Mouse (Mus musculus) lung, postnatal 10 days (tissue): ENCODE measurements around the gene Zranb3.
"Not testable (repeated sequence)": the region's sequence is repeated elsewhere in the genome, so short reads cannot be mapped to it uniquely, and the experiment has no call there.

Experiments
- DNase-seq: peaks from one replicate; pipeline ENCODE4 v3.0.0; 2021

The Zranb3 gene

DNA sequence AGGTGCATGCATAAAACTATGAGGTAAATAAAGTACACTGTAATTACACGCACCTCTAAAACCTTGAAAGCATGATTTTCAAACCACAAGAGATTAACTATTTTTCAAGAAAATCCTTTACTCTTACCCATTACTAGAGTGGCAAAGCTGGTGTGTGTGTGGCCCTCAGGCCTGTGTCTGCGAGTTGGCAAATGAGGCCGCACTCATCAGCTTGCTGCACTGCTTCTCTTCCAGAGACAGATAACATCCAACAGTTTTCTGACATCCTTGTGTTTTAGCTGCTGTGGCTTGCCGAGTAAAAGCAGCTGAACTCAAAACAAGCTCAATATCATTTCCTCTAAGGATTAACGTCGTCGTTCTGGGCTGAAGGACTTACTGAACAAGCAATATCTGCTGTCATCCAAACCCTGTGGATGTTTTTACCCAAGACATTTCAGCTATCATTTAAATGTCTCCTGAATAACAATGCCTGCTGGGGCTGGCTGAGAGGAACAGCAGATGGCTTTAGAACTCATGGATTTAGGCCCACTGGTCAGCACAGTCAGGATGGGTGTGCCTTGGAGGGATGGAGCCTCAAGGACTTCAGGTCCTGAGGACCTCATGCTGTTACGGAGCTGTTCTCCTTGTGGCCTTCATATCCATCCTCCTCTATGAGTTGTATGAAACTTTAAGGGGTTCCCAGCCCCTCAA lies 42.0 kb downstream of the Zranb3 start:
- DNase-seq, result no peak

DNA sequence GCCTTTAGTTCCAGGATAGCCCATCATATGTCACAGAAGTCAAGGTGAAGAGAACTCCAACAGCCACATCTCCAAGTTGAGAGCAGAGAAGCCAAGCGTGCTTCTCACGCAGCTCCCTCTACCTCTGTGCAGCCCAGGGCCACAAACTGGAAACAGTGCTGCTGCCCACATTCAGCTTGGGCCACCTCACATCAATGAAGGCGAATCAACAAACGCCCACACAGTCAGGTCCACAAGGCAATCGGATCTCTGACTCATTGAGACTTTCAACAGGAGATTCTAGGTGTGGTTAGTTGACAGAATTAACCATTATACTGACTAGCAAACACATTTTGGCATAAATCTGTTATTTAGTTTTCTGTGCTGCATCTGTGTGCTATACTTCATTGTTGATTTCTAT lies 44.2 kb downstream of the Zranb3 start:
- no peak for DNase-seq

DNA sequence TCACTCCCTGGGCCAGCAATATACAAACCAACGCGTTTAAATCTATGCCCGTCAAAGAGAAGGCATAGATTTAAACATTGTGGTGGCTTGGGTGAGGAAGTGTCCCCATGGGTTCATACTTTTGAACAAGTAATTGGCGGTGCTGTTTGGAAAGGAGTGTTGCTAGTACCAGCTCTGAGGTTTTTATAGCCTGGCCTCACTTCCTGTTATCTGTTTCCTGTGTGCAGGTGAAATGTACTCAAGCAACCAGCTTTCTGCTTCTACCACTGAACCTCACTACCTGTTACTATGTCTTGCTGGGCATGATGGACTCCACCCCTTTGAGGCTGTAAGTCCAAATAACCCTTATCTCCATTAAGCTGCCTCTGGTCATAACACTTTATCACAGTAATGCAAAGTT lies 45.6 kb downstream of the Zranb3 start:
- DNase-seq, result no peak

DNA sequence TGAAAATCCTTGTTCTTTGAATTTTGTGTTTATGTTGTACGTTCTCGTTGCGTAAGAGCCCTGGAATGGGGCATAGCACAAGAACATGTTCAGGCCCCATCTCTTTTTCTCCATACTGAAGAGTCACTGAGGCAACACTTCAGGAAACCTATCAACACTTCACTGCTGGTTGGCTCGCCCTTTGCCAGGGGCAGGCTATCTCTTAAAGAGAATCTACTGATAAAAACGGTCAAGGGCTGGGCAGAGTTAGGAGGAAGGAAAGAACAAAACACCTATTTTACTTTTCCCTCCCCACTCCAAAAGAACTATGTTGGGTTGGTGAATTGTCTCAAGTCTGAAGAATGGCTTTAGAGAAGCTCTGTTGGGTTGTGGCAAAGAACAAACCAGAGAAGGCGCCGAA lies 55.9 kb downstream of the Zranb3 start:
- DNase-seq, result no peak

- no peak for DNase-seq
These were observed 56.4 kb downstream of the Zranb3 start for GRCm38 (mm10) chr1:128046455-128046854.

DNA sequence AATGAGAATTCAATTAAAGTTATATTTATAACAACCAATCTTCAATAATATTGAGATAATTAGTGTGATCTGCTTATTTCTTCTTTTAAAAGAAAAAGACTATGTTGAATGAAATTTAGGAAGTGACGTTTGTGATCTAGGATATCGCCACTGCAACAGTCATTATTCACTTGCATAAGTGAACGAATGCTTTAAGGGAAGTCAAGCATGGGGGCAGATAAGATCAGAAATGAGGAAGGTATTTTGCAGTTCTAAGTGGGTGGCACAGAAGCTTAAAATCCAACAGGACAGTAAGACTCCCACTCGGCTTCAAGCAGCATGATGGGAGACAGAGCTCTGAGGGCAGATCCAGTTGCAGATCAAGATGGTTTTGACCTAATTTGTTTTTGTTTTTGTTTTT lies 58.7 kb downstream of the Zranb3 start:
- no peak for DNase-seq

DNA sequence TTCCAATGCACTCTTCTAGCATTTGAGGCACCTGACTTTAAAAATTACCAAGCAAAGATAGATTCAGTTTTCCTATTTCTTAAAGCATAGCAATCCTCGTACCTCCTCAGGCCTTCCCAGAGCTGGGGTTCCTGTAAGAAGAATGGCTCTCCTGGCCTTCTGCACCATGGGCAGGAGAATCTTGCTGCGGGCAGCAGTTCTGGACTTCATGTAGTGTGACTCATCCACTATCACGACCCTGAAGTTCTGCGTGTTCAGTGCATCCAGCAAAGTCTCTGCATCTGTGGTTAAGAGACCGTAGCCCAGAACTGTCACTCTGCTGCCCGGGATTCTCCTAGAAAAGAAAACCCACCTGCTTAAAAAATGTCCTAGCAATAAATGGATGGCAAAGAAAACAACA lies 66.6 kb downstream of the Zranb3 start:
- DNase-seq, result no peak

DNA sequence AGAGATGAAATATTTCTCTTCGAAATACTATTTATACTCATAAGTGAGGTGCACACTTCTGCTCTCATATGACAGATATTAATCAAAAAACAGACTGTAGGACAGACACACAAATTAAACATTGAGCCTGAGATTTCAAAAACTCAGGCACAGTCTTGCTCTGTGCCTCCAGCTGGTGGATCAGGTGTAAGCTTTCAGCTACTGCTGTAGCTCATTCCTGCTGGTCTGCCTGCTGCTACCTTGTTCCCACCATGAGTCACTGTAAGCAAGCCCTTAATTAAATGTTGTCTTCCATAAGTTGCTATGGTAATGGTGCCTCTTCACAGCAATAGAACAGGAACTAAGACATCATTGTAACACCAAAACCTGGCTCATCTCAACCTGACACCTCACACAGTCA lies 70.7 kb downstream of the Zranb3 start:
- DNase-seq, result no peak

- no peak for DNase-seq
These were observed 71.3 kb downstream of the Zranb3 start for GRCm38 (mm10) chr1:128031524-128031923.

GRCm38 (mm10) chr1:128024363-128025114 lies 78.3 kb downstream of the Zranb3 start:
- DNase-seq, result peak; percentile 12

DNA sequence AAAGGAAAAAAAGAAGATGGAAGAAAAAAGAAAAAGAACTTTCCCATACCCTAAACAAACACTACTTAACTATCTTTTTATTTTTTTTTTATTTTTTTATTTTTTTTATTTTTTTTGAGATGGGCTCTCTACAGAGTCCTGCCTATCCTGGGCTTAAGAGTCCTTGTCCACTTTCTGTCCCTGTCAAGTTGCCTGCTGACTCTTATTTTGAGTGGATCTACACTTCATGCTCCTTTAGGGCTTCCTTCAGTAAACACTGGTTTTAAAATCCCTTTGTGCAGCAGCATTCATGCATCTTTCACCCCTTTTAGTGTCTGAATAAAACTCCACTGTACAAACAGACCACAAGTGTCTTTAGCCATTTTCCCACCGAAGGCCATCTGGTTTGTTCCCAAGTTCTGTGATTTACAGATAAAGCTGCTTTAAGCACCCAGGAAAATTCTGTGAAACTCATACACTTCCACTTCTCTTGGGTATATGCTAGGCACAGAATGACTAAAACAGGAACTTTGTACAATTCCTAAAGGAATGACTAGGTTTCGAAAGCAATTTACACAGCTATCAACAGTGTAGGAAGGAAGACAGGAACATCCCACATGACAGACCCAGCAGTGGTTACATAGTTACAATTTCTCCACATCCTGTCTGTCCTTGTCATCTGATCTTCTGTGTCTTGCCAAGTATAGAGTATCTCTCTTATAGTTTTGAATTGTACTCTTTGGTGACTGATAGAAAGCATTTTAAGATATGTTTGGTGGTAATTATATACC lies 82.7 kb downstream of the Zranb3 start:
- DNase-seq, result no peak

DNA sequence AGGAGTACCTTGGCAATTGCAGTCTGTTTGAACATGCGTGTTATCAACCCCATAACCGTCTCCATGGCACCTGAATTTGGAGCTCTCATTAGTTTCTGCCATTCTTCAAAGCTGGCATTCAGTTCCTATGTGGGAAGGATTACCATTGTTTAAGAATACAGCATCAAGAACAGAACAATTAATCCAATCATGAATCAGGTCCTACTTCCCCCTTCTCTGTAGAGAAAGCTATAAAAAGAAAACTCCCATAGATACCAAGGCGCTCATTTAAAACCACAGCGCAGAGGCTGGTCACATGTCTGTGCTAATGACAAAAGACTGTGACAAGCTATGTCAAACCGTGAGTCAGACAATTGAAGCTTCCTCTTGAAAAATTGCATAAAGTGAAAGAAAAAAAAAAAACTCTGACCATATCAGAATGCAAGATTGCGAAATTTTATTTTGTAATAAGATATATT lies 86.8 kb downstream of the Zranb3 start:
- no peak for DNase-seq

GRCm38 (mm10) chr1:128013698-128014386 lies 89.0 kb downstream of the Zranb3 start:
- peak; percentile 36 for DNase-seq

DNA sequence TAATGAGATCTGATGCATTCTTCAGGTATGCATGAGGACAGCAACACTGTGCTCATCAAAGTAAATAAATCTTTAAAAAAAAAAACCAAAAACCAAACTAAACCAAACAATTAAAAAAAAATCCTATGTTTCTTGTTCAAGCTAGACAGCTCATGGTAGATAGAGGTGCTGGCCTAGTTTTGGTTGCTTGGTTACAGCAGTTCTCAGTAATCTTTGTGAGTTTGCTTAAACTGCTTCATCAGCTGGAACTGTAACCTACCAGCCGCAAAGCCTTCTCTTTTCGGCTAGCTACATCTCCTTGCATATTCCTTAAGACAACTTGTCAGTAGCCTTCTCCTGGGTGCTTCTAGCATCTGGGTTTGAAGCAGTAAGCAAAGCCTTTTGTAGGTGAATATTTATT lies 93.1 kb downstream of the Zranb3 start:
- no peak for DNase-seq

- DNase-seq, result not testable (repeated sequence)
These were observed 96.7 kb downstream of the Zranb3 start for GRCm38 (mm10) chr1:128006042-128006600.

GRCm38 (mm10) chr1:128004371-128004720 lies 98.5 kb downstream of the Zranb3 start:
- DNase-seq, result no peak

DNA sequence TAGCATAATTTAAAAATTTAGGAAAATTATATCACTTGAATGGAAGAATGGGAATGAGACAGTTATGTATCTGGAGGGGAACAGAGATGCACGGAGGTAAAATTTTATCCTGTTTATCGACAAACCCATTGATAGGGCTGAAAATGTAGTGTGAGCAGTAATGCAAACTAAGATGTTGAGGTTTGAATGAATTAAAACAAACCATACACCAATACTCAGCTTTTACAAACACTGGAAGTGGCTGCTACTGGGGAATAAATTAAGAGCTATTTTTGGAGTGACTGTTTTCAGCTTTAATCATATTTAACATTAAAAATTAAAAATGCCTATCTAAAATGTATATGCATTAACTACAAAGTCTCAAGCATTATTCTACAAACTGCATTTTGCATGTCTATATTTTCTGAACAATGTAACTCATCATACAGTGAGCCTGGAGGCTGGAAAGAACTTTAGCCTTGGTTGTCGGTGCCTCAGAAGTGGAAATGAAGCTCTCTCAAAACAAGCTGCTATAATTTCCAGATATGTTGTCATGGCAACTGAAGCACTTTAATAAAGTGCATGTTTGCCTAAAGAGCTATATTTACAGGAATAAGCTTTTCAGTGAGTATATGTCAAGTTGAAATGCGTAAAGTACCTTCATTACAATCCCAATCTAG lies 99.0 kb downstream of the Zranb3 start:
- DNase-seq, result no peak

GRCm38 (mm10) chr1:128002159-128002558 lies 100.7 kb downstream of the Zranb3 start:
- no peak for DNase-seq

DNA sequence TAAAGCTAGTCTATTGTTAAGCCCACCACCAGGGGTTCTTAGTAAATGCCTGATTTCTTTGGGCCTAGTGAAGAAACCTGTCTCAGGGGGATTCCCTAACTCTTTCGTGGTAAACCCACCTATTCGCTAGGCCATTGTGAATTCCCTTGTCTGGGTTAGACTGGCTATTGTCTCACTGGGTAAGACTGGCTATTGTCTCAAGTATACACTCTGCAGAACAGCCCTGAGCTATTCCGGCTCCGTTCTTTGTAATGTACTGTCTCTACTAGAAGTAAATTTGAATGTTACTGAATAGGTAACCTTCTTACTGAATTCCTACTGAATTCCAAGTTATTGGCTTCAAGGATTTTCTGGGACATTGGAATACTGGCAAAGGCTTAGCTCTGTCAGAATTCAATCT lies 101.9 kb downstream of the Zranb3 start:
- DNase-seq, result not testable (repeated sequence)

GRCm38 (mm10) chr1:127993892-127994291 lies 109.0 kb downstream of the Zranb3 start:
- no peak for DNase-seq

DNA sequence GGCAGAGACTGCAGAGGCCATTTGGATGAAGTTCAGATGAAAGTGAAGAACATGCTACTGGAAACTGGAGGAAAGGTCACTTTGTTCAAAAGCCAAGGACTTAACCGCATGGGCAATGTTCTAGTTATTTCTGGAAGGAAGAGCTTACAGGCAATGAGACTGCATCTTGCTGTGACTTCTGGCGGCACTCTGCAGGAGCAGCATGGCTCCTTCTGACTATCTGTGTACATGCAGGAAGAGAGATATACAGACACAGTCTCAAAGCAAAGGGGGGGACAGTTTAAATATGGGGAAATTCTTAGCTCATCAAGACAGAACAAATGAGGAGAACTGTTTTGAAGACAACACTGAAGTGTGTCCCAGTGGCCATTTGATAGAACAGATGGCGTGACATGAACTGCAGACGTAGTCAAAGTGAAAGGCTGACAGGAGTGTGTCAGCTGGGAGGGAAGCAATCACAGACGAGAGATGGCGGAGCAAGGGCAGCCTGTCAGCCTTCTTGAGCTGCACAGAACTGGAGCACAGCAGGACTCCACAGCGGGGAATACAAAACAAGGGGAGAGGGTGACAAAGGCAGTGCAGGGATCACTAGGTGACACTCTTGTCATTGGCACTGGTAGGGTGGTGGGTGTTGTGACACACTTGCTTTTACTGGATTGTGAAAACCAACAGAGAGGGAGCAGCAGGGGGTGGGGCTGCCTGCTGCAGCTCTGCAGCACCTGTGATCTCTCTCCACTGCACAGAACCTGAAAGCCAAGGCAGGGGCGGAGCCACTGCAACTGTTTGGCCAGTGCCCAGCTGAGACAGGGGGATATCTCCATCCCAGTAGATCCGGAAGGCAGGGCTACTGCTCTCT lies 112.7 kb downstream of the Zranb3 start:
- peak; percentile 60 for DNase-seq
